Mouse (Mus musculus) activated CD4-positive, CD25-positive, alpha-beta regulatory T cell, adult 4 months (primary cell): ENCODE data around the gene Osr1. TPM values are rescaled to one million over a fixed set of nuclear protein-coding genes. Genes with fewer than 3 reads are reported as not detected.

ENCODE experiments used
- ATAC-seq: one replicate; pipeline ENCODE4 v1.8.0; 2017
- polyA plus RNA-seq, 2 experiments: library from polyadenylated mRNA; unstranded; fragments of 100-300 nt; shearing (Covaris generic); gene quantifications; one replicate each; pipeline ENCODE4 v1.2.1; 2017

Gene Osr1
- polyA plus RNA-seq, 2 experiments from 2014 or later = not detected

GRCm38 (mm10) chr12:9587732-9588131, 17.8 kb downstream of the Osr1 start:
- no peak for ATAC-seq

GRCm38 (mm10) chr12:9589561-9590134, 19.7 kb downstream of the Osr1 start:
- no peak for ATAC-seq

GRCm38 (mm10) chr12:9591141-9591540, 21.2 kb downstream of the Osr1 start:
- ATAC-seq = no peak

- no peak for ATAC-seq
Observed at GRCm38 (mm10) chr12:9598219-9598618, 28.3 kb downstream of the Osr1 start.
